Mouse (Mus musculus) forebrain, embryonic 15.5 days (tissue): ENCODE results near the gene Eci1. TPM values are rescaled to one million over a fixed set of nuclear protein-coding genes. Genes with fewer than 3 reads are reported as not detected.

ENCODE experiments used
- ATAC-seq: fragments of 200-750 bp; cut with Nextera tagmentation; replicated peaks from 2 replicates; pipeline ENCODE4 v1.8.0; 2017; ENCODE audit warnings: mild to moderate bottlenecking, moderate TSS enrichment, moderate library complexity
- H3K27ac ChIP-seq: fragments of 300-500 bp; sonication (generic); replicated peaks from 2 replicates; pipeline ENCODE4 v1.5.1; 2015; ENCODE audit warnings: mild to moderate bottlenecking, inconsistent platforms
- H3K27me3 ChIP-seq: fragments of 300-500 bp; sonication (generic); 2 replicates; pipeline ENCODE4 v1.6.1; 2015; ENCODE audit warnings: inconsistent platforms
- H3K36me3 ChIP-seq: fragments of 300-500 bp; sonication (generic); 2 replicates; pipeline ENCODE4 v1.6.1; 2015; ENCODE audit warnings: mild to moderate bottlenecking, inconsistent platforms
- H3K4me1 ChIP-seq: fragments of 300-500 bp; sonication (generic); 2 replicates; pipeline ENCODE4 v1.6.1; 2015; ENCODE audit warnings: inconsistent platforms
- H3K4me2 ChIP-seq: fragments of 300-500 bp; sonication (generic); replicated peaks from 2 replicates; pipeline ENCODE4 v1.6.1; 2015; ENCODE audit warnings: mild to moderate bottlenecking, inconsistent platforms
- H3K4me3 ChIP-seq: fragments of 300-500 bp; sonication (generic); 2 replicates; pipeline ENCODE4 v1.5.1; 2015; ENCODE audit warnings: mild to moderate bottlenecking, inconsistent platforms
- H3K9ac ChIP-seq: fragments of 300-500 bp; sonication (generic); replicated peaks from 2 replicates; pipeline ENCODE4 v1.6.1; 2015; ENCODE audit warnings: mild to moderate bottlenecking, inconsistent platforms
- H3K9me3 ChIP-seq: fragments of 300-500 bp; sonication (generic); 2 replicates; pipeline ENCODE4 v1.6.1; 2016; ENCODE audit warnings: inconsistent platforms
- WGBS: fragments of 180-500 bp; shearing (Covaris S2); methylation state at CpG from one replicate; pipeline ENCODE4 v1.1.7; 2015; ENCODE audit warnings: mixed read lengths; 5-methylcytosine and 5-hydroxymethylcytosine counted together
- polyA plus RNA-seq: library from polyadenylated mRNA; unstranded; fragments of >200 nt; fragmentation: Nextera tagmentation; extraction: Ambion mirVana; gene quantifications from 2 replicates; pipeline ENCODE4 v1.2.1, GENCODE M21; 2015

The Eci1 gene
- polyA plus RNA-seq, 1 experiment from 2014 or later = 40.7 TPM

GRCm38 (mm10) chr17:24463374-24464133 is 37.1 kb downstream of the Eci1 start:
- no peak for ATAC-seq
- H3K4me2 ChIP-seq = no peak overlapping the region
- no peak overlapping the region for H3K27ac ChIP-seq
- no peak overlapping the region for H3K9ac ChIP-seq
- no peaks in the 10 kb centered on the region for H3K4me1 ChIP-seq
- H3K4me3 ChIP-seq = no peak overlapping the region
- H3K36me3 ChIP-seq = no peaks in the 10 kb centered on the region
- H3K9me3 ChIP-seq = no peaks in the 10 kb centered on the region
- H3K27me3 ChIP-seq = no peaks in the 10 kb centered on the region
- WGBS = 66% methylated on average over 6 of the region's 6 CpGs

DNA sequence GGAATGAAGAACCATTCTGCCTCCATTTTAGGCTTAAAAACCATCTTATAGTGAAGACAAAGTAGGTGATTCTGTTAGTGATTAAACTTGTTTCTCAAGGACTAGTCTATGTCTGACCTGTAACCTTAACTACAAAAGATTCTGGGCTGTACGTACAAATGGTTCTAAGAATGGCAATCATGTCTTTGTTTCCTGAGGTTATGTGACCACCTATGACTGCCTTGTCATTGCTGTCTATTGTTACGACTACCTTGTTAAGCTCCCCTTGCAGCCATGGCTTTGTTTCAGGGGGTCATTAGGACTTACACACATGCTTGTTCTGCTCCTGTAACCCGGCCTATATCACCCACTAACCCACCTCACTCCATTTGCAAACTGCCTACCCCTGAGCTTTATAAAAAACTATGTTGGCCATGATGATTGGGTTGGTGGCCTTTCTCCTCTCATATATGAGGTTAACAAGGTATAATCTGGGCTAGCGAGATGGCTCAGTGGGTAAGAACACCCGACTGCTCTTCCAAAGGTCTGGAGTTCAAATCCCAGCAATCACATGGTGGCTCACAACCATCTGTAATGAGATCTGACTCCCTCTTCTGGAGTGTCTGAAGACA is 42.3 kb downstream of the Eci1 start:
- no peak overlapping the region for H3K4me2 ChIP-seq
- H3K27ac ChIP-seq = no peak overlapping the region
- H3K4me3 ChIP-seq = no peak overlapping the region
- no peaks in the 10 kb centered on the region for H3K36me3 ChIP-seq
- peaks cover 31% of the 10 kb centered on the region for H3K4me1 ChIP-seq
- WGBS = 87% methylated on average over 5 of the region's 5 CpGs
- ATAC-seq = no peak
- H3K9me3 ChIP-seq = no peaks in the 10 kb centered on the region
- no peak overlapping the region for H3K9ac ChIP-seq
- H3K27me3 ChIP-seq = no peaks in the 10 kb centered on the region

GRCm38 (mm10) chr17:24469336-24469909 is 43.0 kb downstream of the Eci1 start:
- H3K4me1 ChIP-seq = peaks cover 32% of the 10 kb centered on the region
- peak overlapping the region; percentile 90 for H3K27ac ChIP-seq
- no peaks in the 10 kb centered on the region for H3K9me3 ChIP-seq
- H3K4me2 ChIP-seq = peak overlapping the region; percentile 87
- 0 out of 2 replicates have a peak, but pooled peaks cover 5% of the 10 kb centered on the region for H3K36me3 ChIP-seq
- no peak for ATAC-seq
- H3K27me3 ChIP-seq = no peaks in the 10 kb centered on the region
- peak overlapping the region; percentile 73 for H3K9ac ChIP-seq
- peak overlapping the region; percentile 82 for H3K4me3 ChIP-seq
- WGBS = 15% methylated on average over 7 of the region's 7 CpGs

DNA sequence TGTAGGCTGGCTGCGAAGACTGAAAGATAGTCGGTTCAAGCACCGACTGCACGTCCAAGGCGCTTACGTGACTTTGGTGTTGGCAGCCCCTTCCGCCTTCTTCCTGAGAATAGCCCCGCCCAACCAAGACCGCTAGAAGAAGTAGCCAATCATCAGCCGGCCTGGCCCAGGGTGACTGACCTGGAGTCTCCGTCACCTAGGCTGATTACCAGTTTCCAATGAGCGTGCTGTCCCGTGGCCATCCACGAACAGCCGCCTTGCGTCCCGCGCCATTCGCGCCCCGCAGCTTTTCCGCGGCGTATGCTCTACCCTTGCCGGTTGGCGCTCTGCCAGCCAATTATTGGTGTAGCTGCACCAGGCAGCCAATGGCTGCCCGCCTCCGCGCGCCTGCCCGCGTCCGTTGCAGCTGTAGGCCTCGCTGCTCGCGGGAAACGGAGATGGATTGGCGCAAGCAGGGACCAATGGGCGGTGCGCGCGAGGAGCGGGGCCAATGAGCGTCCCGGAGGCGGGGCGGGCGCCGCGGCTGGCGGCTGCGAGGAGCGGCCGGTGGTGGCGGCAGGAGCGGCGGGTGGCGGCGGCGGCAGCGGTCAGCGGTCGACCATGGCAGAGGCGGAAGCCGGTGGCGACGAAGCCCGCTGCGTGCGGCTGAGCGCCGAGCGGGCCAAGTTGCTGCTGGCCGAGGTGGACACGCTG is 43.6 kb downstream of the Eci1 start, which contains the start of the genes E4f1 and Pgp:
Gene E4f1 (minus strand): TSS at position 404 of the 693 bp plus-strand sequence.
Gene Pgp (plus strand): TSS at position 483 of the 693 bp plus-strand sequence.
- ATAC-seq = peak; percentile 98
- Histone ChIP-seq H3K4me3 (peak within 1 kb of the TSS; percentile 82), H3K27ac (peak within 1 kb of the TSS; percentile 90), H3K36me3 (peaks cover 11% of the 10 kb centered on the region; the same call in 1 of the 2 replicates), H3K9ac (peak within 1 kb of the TSS; percentile 75), H3K27me3 (no peaks in the 10 kb centered on the region), H3K4me1 (peaks cover 32% of the 10 kb centered on the region), H3K9me3 (no peaks in the 10 kb centered on the region), H3K4me2 (peak within 1 kb of the TSS; percentile 87)
- WGBS = under 1% methylated on average over 56 of the region's 75 CpGs

DNA sequence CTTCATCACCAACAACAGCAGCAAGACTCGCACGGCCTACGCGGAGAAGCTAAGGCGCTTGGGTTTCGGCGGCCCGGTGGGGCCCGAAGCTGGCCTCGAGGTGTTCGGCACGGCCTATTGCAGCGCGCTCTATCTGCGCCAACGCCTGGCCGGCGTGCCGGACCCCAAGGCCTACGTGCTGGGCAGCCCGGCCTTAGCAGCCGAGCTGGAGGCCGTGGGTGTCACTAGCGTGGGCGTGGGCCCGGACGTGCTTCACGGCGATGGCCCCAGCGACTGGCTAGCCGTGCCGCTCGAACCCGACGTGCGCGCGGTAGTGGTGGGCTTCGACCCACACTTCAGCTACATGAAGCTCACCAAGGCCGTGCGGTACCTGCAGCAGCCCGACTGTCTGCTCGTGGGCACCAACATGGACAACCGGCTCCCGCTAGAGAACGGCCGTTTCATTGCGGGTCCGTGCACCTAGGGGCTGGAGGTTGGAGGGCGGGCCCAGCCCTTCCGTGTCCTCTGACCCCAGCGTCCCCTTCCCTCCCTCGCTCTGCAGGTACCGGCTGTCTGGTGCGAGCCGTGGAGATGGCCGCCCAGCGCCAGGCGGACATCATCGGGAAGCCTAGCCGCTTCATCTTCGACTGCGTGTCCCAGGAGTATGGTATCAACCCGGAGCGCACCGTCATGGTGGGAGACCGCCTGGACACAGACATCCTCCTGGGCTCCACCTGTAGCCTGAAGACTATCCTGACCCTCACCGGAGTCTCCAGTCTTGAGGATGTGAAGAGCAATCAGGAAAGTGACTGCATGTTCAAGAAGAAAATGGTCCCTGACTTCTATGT is 44.5 kb downstream of the Eci1 start:
- ATAC-seq = peak; percentile 1; the same call in 1 of the 2 replicates
- no peaks in the 10 kb centered on the region for H3K27me3 ChIP-seq
- H3K9me3 ChIP-seq = no peaks in the 10 kb centered on the region
- H3K9ac ChIP-seq = peak overlapping the region; percentile 75
- H3K4me1 ChIP-seq = peaks cover 32% of the 10 kb centered on the region
- peak overlapping the region; percentile 82 for H3K4me3 ChIP-seq
- H3K27ac ChIP-seq = peak overlapping the region; percentile 90
- peak overlapping the region; percentile 87 for H3K4me2 ChIP-seq
- WGBS = under 1% methylated on average over 66 of the region's 68 CpGs
- peaks cover 20% of the 10 kb centered on the region for H3K36me3 ChIP-seq

GRCm38 (mm10) chr17:24472512-24472911 is 46.1 kb downstream of the Eci1 start:
- H3K27ac ChIP-seq = no peak overlapping the region
- no peaks in the 10 kb centered on the region for H3K27me3 ChIP-seq
- H3K36me3 ChIP-seq = peaks cover 34% of the 10 kb centered on the region
- H3K4me1 ChIP-seq = peaks cover 34% of the 10 kb centered on the region
- peak overlapping the region; percentile 87; the same call in 1 of the 2 replicates for H3K4me2 ChIP-seq
- H3K4me3 ChIP-seq = no peak overlapping the region
- no peaks in the 10 kb centered on the region for H3K9me3 ChIP-seq
- ATAC-seq = no peak
- H3K9ac ChIP-seq = no peak overlapping the region
- WGBS = 86% methylated on average over 4 of the region's 4 CpGs

- Histone ChIP-seq H3K4me1 (peaks cover 44% of the 10 kb centered on the region), H3K4me2 (no peak within 1 kb of the TSS), H3K9ac (no peak within 1 kb of the TSS; the same call in 1 of the 2 replicates), H3K27ac (no peak within 1 kb of the TSS), H3K36me3 (peaks cover 34% of the 10 kb centered on the region), H3K27me3 (no peaks in the 10 kb centered on the region), H3K9me3 (no peaks in the 10 kb centered on the region), H3K4me3 (no peak within 1 kb of the TSS)
- 77% methylated on average over 6 of the region's 6 CpGs for WGBS
- ATAC-seq = no peak
Observed at GRCm38 (mm10) chr17:24473612-24474275, 47.3 kb downstream of the Eci1 start, which contains the start of gene Bricd5. Bricd5 (plus strand) TSS chr17:24473884.

DNA sequence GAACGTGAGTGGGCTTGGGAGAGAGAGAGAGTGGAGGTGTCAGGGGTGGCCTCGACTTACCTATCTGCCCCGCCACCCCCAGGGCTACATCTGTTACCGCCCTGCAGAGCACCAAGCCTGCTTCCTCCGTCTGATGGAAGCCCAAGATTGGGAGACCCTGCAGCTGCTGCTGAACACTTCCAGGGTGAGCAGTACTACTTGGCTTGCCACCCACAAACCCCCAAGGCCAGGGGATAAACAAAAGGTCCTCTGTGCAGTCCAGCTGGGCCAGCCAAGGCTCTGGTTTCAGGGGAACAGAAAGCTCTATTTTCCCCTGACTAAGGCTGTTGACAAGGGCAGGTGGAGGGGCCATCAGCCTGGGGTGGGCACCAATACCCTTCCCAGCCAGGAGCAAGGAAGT is 48.1 kb downstream of the Eci1 start:
- H3K4me3 ChIP-seq = no peak overlapping the region
- no peaks in the 10 kb centered on the region for H3K9me3 ChIP-seq
- H3K4me2 ChIP-seq = no peak overlapping the region
- H3K9ac ChIP-seq = no peak overlapping the region; the same call in 1 of the 2 replicates
- H3K27ac ChIP-seq = no peak overlapping the region
- H3K27me3 ChIP-seq = no peaks in the 10 kb centered on the region
- H3K36me3 ChIP-seq = peaks cover 34% of the 10 kb centered on the region
- 83% methylated on average over 5 of the region's 5 CpGs for WGBS
- ATAC-seq = no peak
- H3K4me1 ChIP-seq = peaks cover 44% of the 10 kb centered on the region

DNA sequence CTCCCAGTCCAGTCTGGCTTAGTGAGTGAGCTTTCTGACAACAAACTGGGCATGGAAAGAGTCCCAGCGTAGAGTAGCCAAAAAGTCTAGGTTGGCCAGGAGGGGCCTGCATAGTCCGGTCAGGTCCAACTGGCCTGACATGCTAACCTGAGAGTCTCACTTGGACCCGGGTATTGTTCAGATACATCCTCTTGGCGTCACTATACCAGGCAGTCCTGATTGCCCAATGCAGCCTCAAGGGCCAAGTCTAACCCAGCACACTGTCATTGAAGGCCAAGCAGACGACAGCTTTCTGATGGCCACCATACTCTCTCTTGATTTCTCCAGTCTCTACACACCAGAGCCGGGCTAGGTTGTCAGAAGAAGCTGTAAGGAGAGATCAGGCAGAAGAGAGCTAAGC is 49.1 kb downstream of the Eci1 start:
- ATAC-seq = no peak
- Histone ChIP-seq H3K36me3 (peaks cover 34% of the 10 kb centered on the region), H3K27ac (no peak overlapping the region), H3K4me3 (no peak overlapping the region), H3K4me1 (peaks cover 46% of the 10 kb centered on the region), H3K4me2 (no peak overlapping the region), H3K9me3 (no peaks in the 10 kb centered on the region), H3K9ac (no peak overlapping the region), H3K27me3 (no peaks in the 10 kb centered on the region)
- 96% methylated on average over 6 of the region's 6 CpGs for WGBS

- H3K9me3 ChIP-seq = no peaks in the 10 kb centered on the region
- no peak for ATAC-seq
- peaks cover 34% of the 10 kb centered on the region for H3K36me3 ChIP-seq
- no peak overlapping the region for H3K9ac ChIP-seq
- WGBS = 94% methylated on average over 10 of the region's 10 CpGs
- no peak overlapping the region for H3K4me2 ChIP-seq
- no peak overlapping the region for H3K27ac ChIP-seq
- H3K27me3 ChIP-seq = no peaks in the 10 kb centered on the region
- H3K4me1 ChIP-seq = peaks cover 41% of the 10 kb centered on the region
- no peak overlapping the region for H3K4me3 ChIP-seq
Observed at GRCm38 (mm10) chr17:24476022-24476776, 49.8 kb downstream of the Eci1 start.
